Mouse (Mus musculus): ENCODE measurements at regions not wholly inside any gene's neighbourhood (a gene's known extent, or its start where the extent isn't known, plus 50 kb on each side); places are given as distances from the start of the nearest gene placed in this dataset.

- ATAC-seq (ENCODE audit: low FRiP score) (no peak), DNase-seq (ENCODE audit: low spot score) (no peak)
- no peaks in the 10 kb centered on the region for H3K27me3 ChIP-seq (ENCODE audit: control insufficient read depth, insufficient read depth, low read length)
- no peaks in the 10 kb centered on the region for H3K9me3 ChIP-seq (ENCODE audit: control insufficient read depth, low read length)
- no peak overlapping the region for H3K27ac ChIP-seq (ENCODE audit: low read depth, low read length)
- no peak overlapping the region for H3K9ac ChIP-seq (ENCODE audit: low read depth, low read length)
- H3K36me3 ChIP-seq (ENCODE audit: control insufficient read depth, insufficient read depth, low read length): no peaks in the 10 kb centered on the region
- no peak overlapping the region for H3K4me3 ChIP-seq (ENCODE audit: low read depth, low read length)
- 89% methylated on average over 7 of the region's 7 CpGs for WGBS
- no peaks in the 10 kb centered on the region for H3K4me1 ChIP-seq (replicated peaks; ENCODE audit: control insufficient read depth, insufficient read depth, low read length)
- H3K4me2 ChIP-seq (replicated peaks; ENCODE audit: low read depth, low read length): no peak overlapping the region
Observed at GRCm38 (mm10) chr4:62888736-62889135, 76.6 kb upstream of the Zfp618 start.

DNA sequence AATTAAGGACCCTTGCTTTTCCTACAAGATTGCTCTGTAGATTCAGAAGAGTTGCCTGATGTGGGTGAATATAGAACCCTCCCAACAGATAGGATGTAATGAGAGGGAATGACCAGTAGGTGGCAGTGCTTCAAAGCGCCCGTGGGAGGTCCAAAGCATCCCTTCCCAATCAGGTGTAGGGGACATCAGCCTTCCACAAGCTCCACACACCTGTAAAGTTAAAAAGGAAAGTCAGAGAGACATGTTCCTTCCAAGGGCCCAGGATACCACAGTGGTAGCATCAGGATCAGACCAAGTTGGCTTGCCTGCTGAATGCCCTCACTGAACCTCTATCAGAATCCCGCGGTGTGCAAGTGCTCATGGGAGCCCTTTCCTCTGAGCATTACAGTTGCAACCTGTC lies 75.7 kb upstream of the Zfp618 start:
- WGBS: 40% methylated on average over 4 of the region's 4 CpGs
- ATAC-seq (ENCODE audit: low FRiP score): 0 out of 2 replicates have a peak, but pooled peaks have one; percentile 25
- peak; percentile 70 for DNase-seq (ENCODE audit: low spot score)
- H3K27ac ChIP-seq (ENCODE audit: low read depth, low read length): no peak overlapping the region
- H3K4me1 ChIP-seq (replicated peaks; ENCODE audit: control insufficient read depth, insufficient read depth, low read length): no peaks in the 10 kb centered on the region
- H3K36me3 ChIP-seq (ENCODE audit: control insufficient read depth, insufficient read depth, low read length): no peaks in the 10 kb centered on the region
- no peaks in the 10 kb centered on the region for H3K9me3 ChIP-seq (ENCODE audit: control insufficient read depth, low read length)
- H3K27me3 ChIP-seq (ENCODE audit: control insufficient read depth, insufficient read depth, low read length): no peaks in the 10 kb centered on the region
- H3K9ac ChIP-seq (ENCODE audit: low read depth, low read length): no peak overlapping the region
- no peak overlapping the region for H3K4me2 ChIP-seq (replicated peaks; ENCODE audit: low read depth, low read length)
- H3K4me3 ChIP-seq (ENCODE audit: low read depth, low read length): no peak overlapping the region

- Histone ChIP-seq H3K9ac (ENCODE audit: low read depth, low read length) (no peak overlapping the region), H3K27me3 (ENCODE audit: control insufficient read depth, insufficient read depth, low read length) (no peaks in the 10 kb centered on the region), H3K36me3 (ENCODE audit: control insufficient read depth, insufficient read depth, low read length) (no peaks in the 10 kb centered on the region), H3K27ac (ENCODE audit: low read depth, low read length) (no peak overlapping the region), H3K9me3 (ENCODE audit: control insufficient read depth, low read length) (no peaks in the 10 kb centered on the region), H3K4me1 (replicated peaks; ENCODE audit: control insufficient read depth, insufficient read depth, low read length) (no peaks in the 10 kb centered on the region), H3K4me2 (replicated peaks; ENCODE audit: low read depth, low read length) (no peak overlapping the region), H3K4me3 (ENCODE audit: low read depth, low read length) (no peak overlapping the region)
- 0 out of 2 replicates have a peak, but pooled peaks have one; percentile 45 for ATAC-seq (ENCODE audit: low FRiP score)
- peak; percentile 15 for DNase-seq (ENCODE audit: low spot score)
- 46% methylated on average over 21 of the region's 21 CpGs for WGBS
Observed at GRCm38 (mm10) chr4:62890588-62891580, 74.5 kb upstream of the Zfp618 start.

- WGBS: 89% methylated on average over 4 of the region's 4 CpGs
- H3K4me3 ChIP-seq (ENCODE audit: low read depth, low read length): no peak overlapping the region
- ATAC-seq (ENCODE audit: low FRiP score): no peak
Observed at GRCm38 (mm10) chr4:62912891-62913290, 52.5 kb upstream of the Zfp618 start.

More at GRCm38 (mm10) chr4:62912891-62913290, 52.5 kb upstream of the Zfp618 start:
- Histone ChIP-seq H3K36me3 (ENCODE audit: control insufficient read depth, insufficient read depth, low read length) (no peaks in the 10 kb centered on the region), H3K27ac (ENCODE audit: low read depth, low read length) (no peak overlapping the region), H3K27me3 (ENCODE audit: control insufficient read depth, insufficient read depth, low read length) (no peaks in the 10 kb centered on the region), H3K9ac (ENCODE audit: low read depth, low read length) (no peak overlapping the region), H3K4me1 (replicated peaks; ENCODE audit: control insufficient read depth, insufficient read depth, low read length) (no peaks in the 10 kb centered on the region), H3K9me3 (ENCODE audit: control insufficient read depth, low read length) (no peaks in the 10 kb centered on the region), H3K4me2 (replicated peaks; ENCODE audit: low read depth, low read length) (no peak overlapping the region)
- DNase-seq (ENCODE audit: low spot score): no peak

Measured in hindbrain, embryonic 11.5 days (tissue).